Mouse (Mus musculus) kidney, embryonic 15.5 days (tissue): ENCODE measurements at regions not wholly inside any gene's neighbourhood (a gene's known extent, or its start where the extent isn't known, plus 50 kb on each side); places are given as distances from the start of the nearest gene placed in this dataset. TPM values are rescaled to one million over a fixed set of nuclear protein-coding genes. Genes with fewer than 3 reads are reported as not detected.

Source experiments
- ATAC-seq: fragments of 200-750 bp; cut with Nextera tagmentation; replicated peaks from 2 replicates; pipeline ENCODE4 v1.8.0; 2017; ENCODE audit warnings: moderate TSS enrichment; ENCODE audit not compliant: low FRiP score
- H3K27ac ChIP-seq: fragments of 300-500 bp; sonication (generic); 2 replicates; pipeline ENCODE4 v1.5.1; 2015; ENCODE audit warnings: mild to moderate bottlenecking, inconsistent platforms
- H3K27me3 ChIP-seq: fragments of 300-500 bp; sonication (generic); 2 replicates; pipeline ENCODE4 v1.6.1; 2015; ENCODE audit warnings: inconsistent platforms
- H3K36me3 ChIP-seq: fragments of 300-500 bp; sonication (generic); 2 replicates; pipeline ENCODE4 v1.6.1; 2015; ENCODE audit warnings: inconsistent platforms
- H3K4me1 ChIP-seq: fragments of 300-500 bp; sonication (generic); 2 replicates; pipeline ENCODE4 v1.6.1; 2015; ENCODE audit warnings: inconsistent platforms
- H3K4me2 ChIP-seq: fragments of 300-500 bp; sonication (generic); 2 replicates; pipeline ENCODE4 v1.6.1; 2015; ENCODE audit warnings: moderate library complexity, mild to moderate bottlenecking, inconsistent platforms
- H3K4me3 ChIP-seq: fragments of 300-500 bp; sonication (generic); replicated peaks from 2 replicates; pipeline ENCODE4 v1.5.1; 2015; ENCODE audit warnings: mild to moderate bottlenecking, inconsistent platforms
- H3K9ac ChIP-seq: fragments of 300-500 bp; sonication (generic); 2 replicates; pipeline ENCODE4 v1.6.1; 2015; ENCODE audit warnings: mild to moderate bottlenecking, inconsistent platforms
- H3K9me3 ChIP-seq: fragments of 300-500 bp; sonication (generic); replicated peaks from 2 replicates; pipeline ENCODE4 v1.6.1; 2016; ENCODE audit warnings: inconsistent platforms
- WGBS: fragments of 180-500 bp; shearing (Covaris S2); methylation state at CpG from one replicate; pipeline ENCODE4 v1.1.7; 2015; ENCODE audit warnings: mixed read lengths; 5-methylcytosine and 5-hydroxymethylcytosine counted together
- microRNA-seq: library from miRNA; unstranded; fragments of <30 nt; microRNA quantifications from one replicate; pipeline ENCODE4, GENCODE M21; 2016

DNA sequence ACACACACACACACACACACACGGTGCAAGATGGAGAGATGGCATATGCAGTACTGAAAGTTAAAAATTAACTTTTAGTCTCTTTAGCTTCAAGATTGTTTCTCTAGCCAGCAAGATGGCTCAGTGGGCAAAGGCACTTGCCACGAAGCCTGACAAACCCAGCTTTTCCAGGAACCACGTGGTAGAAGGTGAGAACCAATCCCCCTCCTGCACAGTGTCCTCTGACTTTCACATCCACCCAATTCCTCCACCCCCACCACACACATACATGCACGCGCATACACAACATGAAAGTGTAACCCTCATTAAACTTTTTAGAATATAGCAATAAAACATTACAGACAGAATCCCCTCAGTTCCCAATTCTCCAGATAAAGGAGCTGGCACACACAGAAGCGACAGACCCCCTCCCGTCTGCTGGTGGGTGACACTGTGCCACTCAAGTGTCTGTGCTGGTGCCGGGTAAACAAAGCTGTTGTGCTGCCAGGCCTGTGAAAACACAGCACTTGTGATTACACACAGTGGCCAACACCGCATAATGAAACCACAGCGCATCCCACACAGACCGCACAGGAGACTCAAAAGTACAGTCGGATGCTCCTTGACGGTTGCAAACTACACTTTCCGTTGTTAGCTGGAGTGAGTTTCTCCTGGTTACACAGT is 82.9 kb upstream of the Elac2 start:
- H3K9ac ChIP-seq, result no peak overlapping the region

GRCm38 (mm10) chr11:64898758-64899586 is 79.9 kb upstream of the Elac2 start:
- Histone ChIP-seq H3K27me3 (peaks cover 20% of the 10 kb centered on the region; the same call in 1 of the 2 replicates), H3K4me3 (no peak overlapping the region), H3K36me3 (no peaks in the 10 kb centered on the region), H3K4me2 (0 out of 2 replicates have a peak overlapping the region, but pooled peaks have one; percentile 19), H3K9me3 (no peaks in the 10 kb centered on the region), H3K4me1 (peaks cover 15% of the 10 kb centered on the region), H3K9ac (no peak overlapping the region), H3K27ac (no peak overlapping the region)
- WGBS, result 12% methylated on average over 17 of the region's 17 CpGs
- ATAC-seq, result no peak

More for the DNA sequence above, 82.9 kb upstream of the Elac2 start:
- no peak overlapping the region for H3K4me3 ChIP-seq
- H3K27ac ChIP-seq, result no peak overlapping the region
- no peaks in the 10 kb centered on the region for H3K9me3 ChIP-seq
- peaks cover 15% of the 10 kb centered on the region for H3K4me1 ChIP-seq
- H3K4me2 ChIP-seq, result no peak overlapping the region
- H3K36me3 ChIP-seq, result no peaks in the 10 kb centered on the region
- 76% methylated on average over 14 of the region's 14 CpGs for WGBS
- H3K27me3 ChIP-seq, result peaks cover 18% of the 10 kb centered on the region; the same call in 1 of the 2 replicates
- no peak for ATAC-seq

GRCm38 (mm10) chr11:64899587-64900278 is 79.1 kb upstream of the Elac2 start:
- no peak overlapping the region for H3K9ac ChIP-seq
- WGBS, result 18% methylated on average over 15 of the region's 15 CpGs
- H3K4me3 ChIP-seq, result no peak overlapping the region
- no peak for ATAC-seq
- H3K4me1 ChIP-seq, result peaks cover 15% of the 10 kb centered on the region
- H3K36me3 ChIP-seq, result no peaks in the 10 kb centered on the region
- H3K4me2 ChIP-seq, result no peak overlapping the region
- H3K27me3 ChIP-seq, result peaks cover 20% of the 10 kb centered on the region; the same call in 1 of the 2 replicates
- H3K27ac ChIP-seq, result no peak overlapping the region
- H3K9me3 ChIP-seq, result no peaks in the 10 kb centered on the region

GRCm38 (mm10) chr11:64916783-64917182 is 62.1 kb upstream of the Elac2 start:
- H3K4me1 ChIP-seq, result peaks cover 3% of the 10 kb centered on the region; the same call in 1 of the 2 replicates
- no peak overlapping the region for H3K27ac ChIP-seq
- H3K4me2 ChIP-seq, result no peak overlapping the region
- ATAC-seq, result no peak
- WGBS, result 45% methylated on average over 8 of the region's 8 CpGs
- no peak overlapping the region for H3K9ac ChIP-seq
- H3K27me3 ChIP-seq, result no peaks in the 10 kb centered on the region
- no peaks in the 10 kb centered on the region for H3K36me3 ChIP-seq
- H3K9me3 ChIP-seq, result no peaks in the 10 kb centered on the region
- H3K4me3 ChIP-seq, result no peak overlapping the region

DNA sequence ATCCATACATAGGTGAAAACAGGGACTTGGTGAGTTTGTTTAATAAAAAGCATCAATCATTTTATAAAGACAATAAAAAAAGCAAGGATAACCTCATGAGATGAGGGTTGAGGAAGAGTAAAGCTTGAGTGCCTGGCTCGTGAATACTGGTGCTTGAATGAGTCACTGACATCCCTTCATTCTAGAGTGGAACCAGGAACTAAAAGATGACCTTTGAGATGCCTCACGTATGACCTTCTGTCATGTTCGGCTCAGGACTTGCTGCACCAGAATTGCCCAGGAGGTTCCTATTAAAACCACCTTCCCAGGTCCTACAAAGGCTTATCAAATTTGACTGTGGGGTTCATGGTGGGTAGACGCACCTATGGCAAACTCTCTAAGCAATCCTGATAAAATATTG is 61.5 kb upstream of the Elac2 start:
- Histone ChIP-seq H3K9me3 (no peaks in the 10 kb centered on the region), H3K27ac (no peak overlapping the region), H3K4me2 (no peak overlapping the region), H3K36me3 (no peaks in the 10 kb centered on the region), H3K4me3 (no peak overlapping the region), H3K27me3 (no peaks in the 10 kb centered on the region), H3K4me1 (peaks cover 3% of the 10 kb centered on the region; the same call in 1 of the 2 replicates), H3K9ac (no peak overlapping the region)
- WGBS, result 91% methylated on average over 4 of the region's 4 CpGs
- ATAC-seq, result no peak

DNA sequence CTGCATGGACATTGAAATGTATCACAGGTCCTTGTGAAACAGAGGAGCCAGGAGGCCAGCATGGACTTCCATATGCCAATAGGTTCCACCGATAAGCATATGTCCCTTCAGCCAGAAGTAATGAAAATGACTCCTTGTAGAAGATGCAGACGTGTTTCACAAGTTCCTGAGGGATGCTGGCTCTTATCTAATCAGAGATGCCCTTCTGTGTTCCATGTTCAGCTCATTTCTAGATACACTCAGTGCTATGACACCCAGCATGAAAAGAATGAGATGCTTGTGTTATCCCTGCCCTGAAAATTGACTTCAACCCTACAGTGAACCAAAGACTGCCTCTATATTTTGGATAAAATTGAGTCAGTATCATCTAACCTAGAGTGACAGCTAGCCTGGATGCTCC is 53.8 kb upstream of the Elac2 start:
- no peak overlapping the region for H3K9ac ChIP-seq
- no peak overlapping the region for H3K27ac ChIP-seq
- no peak overlapping the region for H3K4me2 ChIP-seq
- ATAC-seq, result no peak
- no peaks in the 10 kb centered on the region for H3K4me1 ChIP-seq
- WGBS, result 83% methylated on average over 2 of the region's 2 CpGs
- no peak overlapping the region for H3K4me3 ChIP-seq
- no peaks in the 10 kb centered on the region for H3K36me3 ChIP-seq
- no peaks in the 10 kb centered on the region for H3K27me3 ChIP-seq
- H3K9me3 ChIP-seq, result no peaks in the 10 kb centered on the region

DNA sequence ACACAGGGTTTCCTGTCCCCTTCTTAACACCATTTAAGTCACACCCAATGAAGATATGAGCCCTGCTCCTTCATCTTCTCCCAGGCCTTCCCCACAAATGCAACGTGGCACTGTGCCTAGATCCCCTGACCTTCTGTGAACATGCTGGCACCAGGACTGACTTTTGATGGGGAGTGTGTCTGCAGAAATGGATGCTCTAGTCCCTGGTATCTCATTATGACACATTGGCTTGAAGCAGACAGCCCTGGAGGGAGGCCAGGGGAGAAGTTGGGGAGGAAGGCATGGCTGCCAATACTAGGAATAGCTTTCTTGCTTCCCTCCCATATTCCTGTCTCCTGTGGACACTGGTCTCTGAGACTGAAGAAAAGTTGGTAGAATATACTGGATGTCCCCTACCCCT is 52.9 kb upstream of the Elac2 start:
- H3K36me3 ChIP-seq, result no peaks in the 10 kb centered on the region
- no peaks in the 10 kb centered on the region for H3K4me1 ChIP-seq
- no peaks in the 10 kb centered on the region for H3K9me3 ChIP-seq
- H3K27ac ChIP-seq, result no peak overlapping the region
- H3K4me2 ChIP-seq, result no peak overlapping the region
- WGBS, result 76% methylated on average over 1 of the region's 1 CpGs
- no peak overlapping the region for H3K9ac ChIP-seq
- H3K4me3 ChIP-seq, result no peak overlapping the region
- no peak for ATAC-seq
- 0 out of 2 replicates have a peak, but pooled peaks cover under 1% of the 10 kb centered on the region for H3K27me3 ChIP-seq

Small RNA genes in the stretch of these regions (microRNA-seq; reads per million reads assigned to microRNA genes)
- gene Gm24275, result not detected
